Mouse (Mus musculus): ENCODE measurements around the gene Evl.

DNA sequence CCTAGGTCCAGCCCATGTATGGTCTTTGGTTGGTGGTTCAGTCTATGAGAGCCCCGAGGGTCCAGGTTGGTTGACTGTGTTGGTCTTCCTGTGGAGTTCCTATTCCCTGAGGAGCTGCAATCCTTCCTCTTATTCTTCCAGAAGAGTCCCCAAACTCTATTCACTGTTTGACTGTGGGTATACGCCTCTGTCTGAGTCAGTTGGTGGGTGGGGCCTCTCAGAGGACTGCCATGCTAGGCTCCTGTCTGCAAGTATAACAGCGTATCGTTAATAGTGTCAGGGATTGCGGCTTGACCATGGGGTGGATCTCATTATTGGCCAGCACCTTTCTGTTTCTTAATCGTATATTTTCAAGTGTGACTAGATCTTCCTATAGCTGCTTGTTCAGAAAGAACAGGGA lies 154.9 kb downstream of the Evl start:
- TF ChIP-seq CTCF (IDR thresholded peaks at IDR 0.05; ENCODE audit: low read depth, low read length) (no peak), POLR2A (IDR thresholded peaks at IDR 0.05; ENCODE audit: borderline replicate concordance, low read depth, low read length) (no peak)
